Mouse (Mus musculus) thymus, adult 2 months (tissue): ENCODE measurements at regions not wholly inside any gene's neighbourhood (a gene's known extent, or its start where the extent isn't known, plus 50 kb on each side); places are given as distances from the start of the nearest gene placed in this dataset.

Source experiments
- DNase-seq: peaks from one replicate; pipeline ENCODE4 v3.0.0; 2021
- H3K27ac ChIP-seq: fragments of 200-500 bp; 2 replicates; pipeline ENCODE4 v1.5.1; 2012; ENCODE audit warnings: low read length, control low read depth; ENCODE audit not compliant: control insufficient read depth, insufficient read depth
- H3K27me3 ChIP-seq: fragments of 200-500 bp; 2 replicates; pipeline ENCODE4 v1.6.1; 2012; ENCODE audit warnings: mild to moderate bottlenecking, low read length, moderate library complexity, mixed read lengths; ENCODE audit not compliant: control insufficient read depth, insufficient read depth
- H3K36me3 ChIP-seq: fragments of 200-500 bp; 2 replicates; pipeline ENCODE4 v1.6.1; 2012; ENCODE audit warnings: mild to moderate bottlenecking, low read length, moderate library complexity; ENCODE audit not compliant: control insufficient read depth, insufficient read depth
- H3K4me1 ChIP-seq: fragments of 200-500 bp; replicated peaks from 2 replicates; pipeline ENCODE4 v1.6.1; 2012; ENCODE audit warnings: low read length; ENCODE audit not compliant: control insufficient read depth, insufficient read depth
- H3K4me3 ChIP-seq: fragments of 200-500 bp; 2 replicates; pipeline ENCODE4 v1.5.1; 2012; ENCODE audit warnings: mild to moderate bottlenecking, low read length, control low read depth, moderate library complexity; ENCODE audit not compliant: control insufficient read depth, insufficient read depth
- CTCF ChIP-seq: fragments of 200-500 bp; IDR thresholded peaks from 2 replicates; pipeline ENCODE4 v1.5.1; 2012; ENCODE audit warnings: mild to moderate bottlenecking, control low read depth, low read length, moderate library complexity, borderline replicate concordance; ENCODE audit not compliant: control insufficient read depth, poor library complexity, insufficient read depth; ENCODE audit errors: extremely low read depth
- POLR2A ChIP-seq: fragments of 200-500 bp; IDR thresholded peaks from 2 replicates; pipeline ENCODE4 v1.6.1; 2012; ENCODE audit warnings: mild to moderate bottlenecking, low read length, control low read depth, moderate library complexity; ENCODE audit not compliant: control insufficient read depth, poor library complexity, insufficient read depth; ENCODE audit errors: extremely low read depth
- WGBS: fragments of 180-500 bp; shearing (Covaris S2); methylation state at CpG from one replicate; pipeline ENCODE4 v1.1.7; 2018; 5-methylcytosine and 5-hydroxymethylcytosine counted together

- TF ChIP-seq CTCF (no peak), POLR2A (no peak)
- 85% methylated on average over 7 of the region's 7 CpGs for WGBS
- no peaks in the 10 kb centered on the region for H3K36me3 ChIP-seq
Observed at GRCm38 (mm10) chr10:111712991-111713390, 206.9 kb downstream of the Phlda1 start.

GRCm38 (mm10) chr10:111713676-111714075 lies 207.6 kb downstream of the Phlda1 start:
- DNase-seq = no peak
- TF ChIP-seq CTCF (no peak), POLR2A (no peak)
- Histone ChIP-seq H3K27ac (no peak overlapping the region), H3K4me1 (no peaks in the 10 kb centered on the region), H3K36me3 (no peaks in the 10 kb centered on the region), H3K27me3 (no peaks in the 10 kb centered on the region), H3K4me3 (no peak overlapping the region)

More at GRCm38 (mm10) chr10:111712991-111713390, 206.9 kb downstream of the Phlda1 start:
- no peak overlapping the region for H3K27ac ChIP-seq
- DNase-seq = no peak
- no peaks in the 10 kb centered on the region for H3K27me3 ChIP-seq
- H3K4me1 ChIP-seq = no peaks in the 10 kb centered on the region
- no peak overlapping the region for H3K4me3 ChIP-seq

GRCm38 (mm10) chr10:111715172-111715571 lies 209.1 kb downstream of the Phlda1 start:
- no peaks in the 10 kb centered on the region for H3K4me1 ChIP-seq
- H3K27ac ChIP-seq = no peak overlapping the region
- WGBS = 55% methylated on average over 6 of the region's 6 CpGs
- H3K27me3 ChIP-seq = no peaks in the 10 kb centered on the region
- H3K36me3 ChIP-seq = no peaks in the 10 kb centered on the region
- no peak for TF ChIP-seq CTCF
- TF ChIP-seq POLR2A = no peak
- DNase-seq = no peak
- no peak overlapping the region for H3K4me3 ChIP-seq

GRCm38 (mm10) chr10:111719632-111720031 lies 213.5 kb downstream of the Phlda1 start:
- DNase-seq = no peak
- TF ChIP-seq POLR2A (no peak), CTCF (no peak)
- Histone ChIP-seq H3K4me1 (peaks cover 3% of the 10 kb centered on the region; the same call in 1 of the 2 replicates), H3K27me3 (no peaks in the 10 kb centered on the region), H3K36me3 (no peaks in the 10 kb centered on the region), H3K4me3 (no peak overlapping the region), H3K27ac (no peak overlapping the region)
- WGBS = 67% methylated on average over 5 of the region's 5 CpGs

- DNase-seq = no peak
- Histone ChIP-seq H3K27ac (no peak overlapping the region), H3K36me3 (no peaks in the 10 kb centered on the region), H3K4me3 (no peak overlapping the region), H3K27me3 (no peaks in the 10 kb centered on the region), H3K4me1 (peaks cover 3% of the 10 kb centered on the region; the same call in 1 of the 2 replicates)
- 21% methylated on average over 5 of the region's 5 CpGs for WGBS
- TF ChIP-seq CTCF = no peak
- TF ChIP-seq POLR2A = no peak
Observed at GRCm38 (mm10) chr10:111721068-111721467, 215.0 kb downstream of the Phlda1 start.

- H3K27ac ChIP-seq = no peak overlapping the region
- H3K4me1 ChIP-seq = peaks cover 3% of the 10 kb centered on the region; the same call in 1 of the 2 replicates
- H3K27me3 ChIP-seq = no peaks in the 10 kb centered on the region
- no peak overlapping the region for H3K4me3 ChIP-seq
- H3K36me3 ChIP-seq = no peaks in the 10 kb centered on the region
- no peak for DNase-seq
- 94% methylated on average over 2 of the region's 2 CpGs for whole genome bisulfite sequencing
- TF ChIP-seq CTCF (no peak), POLR2A (no peak)
Observed at GRCm38 (mm10) chr10:111723885-111724284, 217.8 kb downstream of the Phlda1 start.

GRCm38 (mm10) chr10:111724574-111725414 lies 218.7 kb downstream of the Phlda1 start:
- 65% methylated on average over 7 of the region's 7 CpGs for WGBS
- Histone ChIP-seq H3K36me3 (no peaks in the 10 kb centered on the region), H3K27ac (no peak overlapping the region), H3K27me3 (no peaks in the 10 kb centered on the region), H3K4me1 (peaks cover 3% of the 10 kb centered on the region; the same call in 1 of the 2 replicates), H3K4me3 (no peak overlapping the region)
- no peak for DNase-seq
- TF ChIP-seq CTCF = no peak
- no peak for TF ChIP-seq POLR2A
